Mouse (Mus musculus): Measurements from ENCODE around the gene Ntsr2. TPM values are rescaled to one million over a fixed set of nuclear protein-coding genes. Genes with fewer than 3 reads are reported as not detected.

The Ntsr2 gene
- polyA plus RNA-seq, 1 experiment from 2014 or later: not detected

- no peak overlapping the region; the same call in 1 of the 2 replicates for H3K9ac ChIP-seq (ENCODE audit: low read length)
- peak; percentile 38 for DNase-seq (ENCODE audit: low spot score)
- WGBS: 63% methylated on average over 12 of the region's 12 CpGs
These were observed 9.5 kb upstream of the Ntsr2 start for GRCm38 (mm10) chr12:16643508-16644345.

GRCm38 (mm10) chr12:16644698-16645097 lies 8.5 kb upstream of the Ntsr2 start:
- ATAC-seq (ENCODE audit: insufficient read depth, low FRiP score, low TSS enrichment) (no peak), DNase-seq (ENCODE audit: low spot score) (no peak)
- Histone ChIP-seq H3K4me1 (ENCODE audit: control insufficient read depth, insufficient read depth, low read length) (no peaks in the 10 kb centered on the region), H3K27ac (ENCODE audit: low read depth, low read length) (no peak overlapping the region), H3K27me3 (ENCODE audit: control insufficient read depth, insufficient read depth, low read length) (no peaks in the 10 kb centered on the region), H3K9me3 (ENCODE audit: control insufficient read depth, low read length) (no peaks in the 10 kb centered on the region), H3K4me3 (ENCODE audit: low read depth, low read length) (no peak overlapping the region), H3K9ac (ENCODE audit: low read length) (no peak overlapping the region), H3K36me3 (ENCODE audit: control insufficient read depth, insufficient read depth, low read length) (no peaks in the 10 kb centered on the region), H3K4me2 (ENCODE audit: low read depth) (no peak overlapping the region)
- WGBS: 62% methylated on average over 8 of the region's 8 CpGs

More at GRCm38 (mm10) chr12:16643508-16644345, 9.5 kb upstream of the Ntsr2 start:
- no peak overlapping the region for H3K4me2 ChIP-seq (ENCODE audit: low read depth)
- H3K4me1 ChIP-seq (ENCODE audit: control insufficient read depth, insufficient read depth, low read length): no peaks in the 10 kb centered on the region
- H3K9me3 ChIP-seq (ENCODE audit: control insufficient read depth, low read length): no peaks in the 10 kb centered on the region
- H3K27ac ChIP-seq (ENCODE audit: low read depth, low read length): no peak overlapping the region
- H3K4me3 ChIP-seq (ENCODE audit: low read depth, low read length): no peak overlapping the region
- no peaks in the 10 kb centered on the region for H3K36me3 ChIP-seq (ENCODE audit: control insufficient read depth, insufficient read depth, low read length)
- peak; percentile 67 for ATAC-seq (ENCODE audit: insufficient read depth, low FRiP score, low TSS enrichment)
- no peaks in the 10 kb centered on the region for H3K27me3 ChIP-seq (ENCODE audit: control insufficient read depth, insufficient read depth, low read length)

- no peaks in the 10 kb centered on the region for H3K36me3 ChIP-seq (ENCODE audit: control insufficient read depth, insufficient read depth, low read length)
- 50% methylated on average over 9 of the region's 9 CpGs for WGBS
- no peak overlapping the region for H3K27ac ChIP-seq (ENCODE audit: low read depth, low read length)
- no peak overlapping the region for H3K9ac ChIP-seq (ENCODE audit: low read length)
- H3K27me3 ChIP-seq (ENCODE audit: control insufficient read depth, insufficient read depth, low read length): no peaks in the 10 kb centered on the region
- DNase-seq (ENCODE audit: low spot score) (no peak), ATAC-seq (ENCODE audit: insufficient read depth, low FRiP score, low TSS enrichment) (no peak)
- H3K4me1 ChIP-seq (ENCODE audit: control insufficient read depth, insufficient read depth, low read length): no peaks in the 10 kb centered on the region
- H3K9me3 ChIP-seq (ENCODE audit: control insufficient read depth, low read length): no peaks in the 10 kb centered on the region
- no peak overlapping the region for H3K4me3 ChIP-seq (ENCODE audit: low read depth, low read length)
- no peak overlapping the region for H3K4me2 ChIP-seq (ENCODE audit: low read depth)
These were observed 6.3 kb upstream of the Ntsr2 start for GRCm38 (mm10) chr12:16646780-16647409.

GRCm38 (mm10) chr12:16648273-16648672 lies 4.9 kb upstream of the Ntsr2 start:
- Histone ChIP-seq H3K27ac (ENCODE audit: low read depth, low read length) (no peak overlapping the region), H3K36me3 (ENCODE audit: control insufficient read depth, insufficient read depth, low read length) (no peaks in the 10 kb centered on the region), H3K9ac (ENCODE audit: low read length) (no peak overlapping the region), H3K4me2 (ENCODE audit: low read depth) (no peak overlapping the region), H3K9me3 (ENCODE audit: control insufficient read depth, low read length) (no peaks in the 10 kb centered on the region), H3K27me3 (ENCODE audit: control insufficient read depth, insufficient read depth, low read length) (peaks cover 6% of the 10 kb centered on the region), H3K4me3 (ENCODE audit: low read depth, low read length) (no peak overlapping the region), H3K4me1 (ENCODE audit: control insufficient read depth, insufficient read depth, low read length) (0 out of 2 replicates have a peak, but pooled peaks cover under 1% of the 10 kb centered on the region)
- no peak for DNase-seq (ENCODE audit: low spot score)
- 88% methylated on average over 6 of the region's 6 CpGs for WGBS
- no peak for ATAC-seq (ENCODE audit: insufficient read depth, low FRiP score, low TSS enrichment)

GRCm38 (mm10) chr12:16649819-16650218 lies 3.4 kb upstream of the Ntsr2 start:
- no peak overlapping the region for H3K27ac ChIP-seq (ENCODE audit: low read depth, low read length)
- H3K27me3 ChIP-seq (ENCODE audit: control insufficient read depth, insufficient read depth, low read length): peaks cover 21% of the 10 kb centered on the region
- H3K36me3 ChIP-seq (ENCODE audit: control insufficient read depth, insufficient read depth, low read length): no peaks in the 10 kb centered on the region
- H3K4me1 ChIP-seq (ENCODE audit: control insufficient read depth, insufficient read depth, low read length): 0 out of 2 replicates have a peak, but pooled peaks cover 6% of the 10 kb centered on the region
- no peak for DNase-seq (ENCODE audit: low spot score)
- H3K9me3 ChIP-seq (ENCODE audit: control insufficient read depth, low read length): no peaks in the 10 kb centered on the region
- H3K9ac ChIP-seq (ENCODE audit: low read length): no peak overlapping the region
- H3K4me3 ChIP-seq (ENCODE audit: low read depth, low read length): no peak overlapping the region
- WGBS: 87% methylated on average over 6 of the region's 6 CpGs
- ATAC-seq (ENCODE audit: insufficient read depth, low FRiP score, low TSS enrichment): no peak
- no peak overlapping the region for H3K4me2 ChIP-seq (ENCODE audit: low read depth)

- H3K4me1 ChIP-seq (ENCODE audit: control insufficient read depth, insufficient read depth, low read length): 0 out of 2 replicates have a peak, but pooled peaks cover 6% of the 10 kb centered on the region
- no peaks in the 10 kb centered on the region for H3K36me3 ChIP-seq (ENCODE audit: control insufficient read depth, insufficient read depth, low read length)
- no peak for ATAC-seq (ENCODE audit: insufficient read depth, low FRiP score, low TSS enrichment)
- no peaks in the 10 kb centered on the region for H3K9me3 ChIP-seq (ENCODE audit: control insufficient read depth, low read length)
- no peak overlapping the region for H3K27ac ChIP-seq (ENCODE audit: low read depth, low read length)
- no peak for DNase-seq (ENCODE audit: low spot score)
- no peak overlapping the region for H3K9ac ChIP-seq (ENCODE audit: low read length)
- no peak overlapping the region for H3K4me3 ChIP-seq (ENCODE audit: low read depth, low read length)
- 78% methylated on average over 4 of the region's 4 CpGs for WGBS
- no peak overlapping the region for H3K4me2 ChIP-seq (ENCODE audit: low read depth)
- H3K27me3 ChIP-seq (ENCODE audit: control insufficient read depth, insufficient read depth, low read length): peaks cover 29% of the 10 kb centered on the region
These were observed 2.4 kb downstream of the Ntsr2 start for GRCm38 (mm10) chr12:16655604-16656003.

GRCm38 (mm10) chr12:16656906-16657875 lies 4.0 kb downstream of the Ntsr2 start:
- H3K27me3 ChIP-seq (ENCODE audit: control insufficient read depth, insufficient read depth, low read length): peaks cover 29% of the 10 kb centered on the region
- 82% methylated on average over 5 of the region's 5 CpGs for WGBS
- H3K27ac ChIP-seq (ENCODE audit: low read depth, low read length): no peak overlapping the region
- DNase-seq (ENCODE audit: low spot score): no peak
- no peak overlapping the region for H3K4me3 ChIP-seq (ENCODE audit: low read depth, low read length)
- no peak overlapping the region for H3K4me2 ChIP-seq (ENCODE audit: low read depth)
- no peaks in the 10 kb centered on the region for H3K9me3 ChIP-seq (ENCODE audit: control insufficient read depth, low read length)
- no peak overlapping the region for H3K9ac ChIP-seq (ENCODE audit: low read length)
- H3K4me1 ChIP-seq (ENCODE audit: control insufficient read depth, insufficient read depth, low read length): 0 out of 2 replicates have a peak, but pooled peaks cover 6% of the 10 kb centered on the region
- H3K36me3 ChIP-seq (ENCODE audit: control insufficient read depth, insufficient read depth, low read length): no peaks in the 10 kb centered on the region
- ATAC-seq (ENCODE audit: insufficient read depth, low FRiP score, low TSS enrichment): no peak

- 85% methylated on average over 10 of the region's 10 CpGs for WGBS
- Histone ChIP-seq H3K27ac (ENCODE audit: low read depth, low read length) (no peak overlapping the region), H3K4me3 (ENCODE audit: low read depth, low read length) (no peak overlapping the region), H3K36me3 (ENCODE audit: control insufficient read depth, insufficient read depth, low read length) (no peaks in the 10 kb centered on the region), H3K9me3 (ENCODE audit: control insufficient read depth, low read length) (no peaks in the 10 kb centered on the region), H3K4me1 (ENCODE audit: control insufficient read depth, insufficient read depth, low read length) (no peaks in the 10 kb centered on the region), H3K9ac (ENCODE audit: low read length) (no peak overlapping the region), H3K27me3 (ENCODE audit: control insufficient read depth, insufficient read depth, low read length) (no peaks in the 10 kb centered on the region), H3K4me2 (ENCODE audit: low read depth) (no peak overlapping the region)
- DNase-seq (ENCODE audit: low spot score): no peak
- ATAC-seq (ENCODE audit: insufficient read depth, low FRiP score, low TSS enrichment): no peak
These were observed 8.3 kb downstream of the Ntsr2 start for GRCm38 (mm10) chr12:16661459-16661858.

Data from neural tube, embryonic 11.5 days (tissue).